Mouse (Mus musculus) CH12.LX (cell line): Measurements from ENCODE around the gene Pde4b. TPM values are rescaled to one million over a fixed set of nuclear protein-coding genes. Genes with fewer than 3 reads are reported as not detected.

Experiments used
- DNase-seq: peaks from one replicate; pipeline ENCODE4 v3.0.0-alpha.2; 2013; ENCODE audit errors: extremely low read depth
- H3K27ac ChIP-seq: 2 replicates; pipeline ENCODE4 v1.5.1; 2012; ENCODE audit warnings: low read depth, mild to moderate bottlenecking, control low read depth, moderate library complexity; ENCODE audit not compliant: insufficient read depth
- H3K27me3 ChIP-seq: replicated peaks from 2 replicates; pipeline ENCODE3; 2012; ENCODE audit warnings: inconsistent platforms
- H3K36me3 ChIP-seq, 2 experiments: replicated peaks in 1 of 2; 2 replicates each; pipeline versions ENCODE3 to v1.6.1; 2012; ENCODE audit warnings: inconsistent platforms in 1 of 2, low read length in 1 of 2, mild to moderate bottlenecking in 1 of 2, mixed read lengths in 1 of 2, moderate library complexity in 1 of 2; ENCODE audit not compliant: control insufficient read depth in 1 of 2, insufficient read depth in 1 of 2
- H3K4me1 ChIP-seq, 2 experiments: 2 replicates each; pipeline ENCODE4 v1.6.1; 2012; ENCODE audit warnings: inconsistent platforms in 1 of 2, moderate library complexity in 1 of 2; ENCODE audit not compliant: insufficient read depth in 2 of 2, control insufficient read depth in 1 of 2
- H3K4me2 ChIP-seq: 2 replicates; pipeline ENCODE4 v1.6.1; 2012; ENCODE audit warnings: low read depth, mild to moderate bottlenecking, control low read depth; ENCODE audit not compliant: poor library complexity, insufficient read depth, severe bottlenecking
- H3K4me3 ChIP-seq, 3 experiments: fragments of 150-350 bp in 1 of 3; sonication (generic) in 1 of 3; replicated peaks in 1 of 3; 2 replicates each; pipeline versions ENCODE3 to v1.5.1; 2011 to 2012; ENCODE audit warnings: low read depth in 2 of 3, low read length in 2 of 3, mild to moderate bottlenecking in 2 of 3, moderate library complexity in 2 of 3, control low read depth in 1 of 3, improper control_type of control experiment in 1 of 3, inconsistent platforms in 1 of 3, mixed read lengths in 1 of 3; ENCODE audit not compliant: poor library complexity in 1 of 3
- H3K79me2 ChIP-seq: replicated peaks from 2 replicates; pipeline ENCODE4 v1.6.1; 2012; ENCODE audit warnings: mild to moderate bottlenecking, moderate library complexity; ENCODE audit not compliant: control insufficient read depth, poor library complexity, insufficient read depth, severe bottlenecking; ENCODE audit errors: extremely low read depth
- H3K9ac ChIP-seq: 2 replicates; pipeline ENCODE4 v1.6.1; 2012; ENCODE audit warnings: low read depth, mild to moderate bottlenecking, control low read depth, moderate library complexity; ENCODE audit not compliant: insufficient read depth
- H3K9me3 ChIP-seq: replicated peaks from 2 replicates; pipeline ENCODE3; 2012; ENCODE audit warnings: low read length, inconsistent platforms, mixed read lengths
- BHLHE40 ChIP-seq: IDR thresholded peaks from 2 replicates; pipeline ENCODE4 v1.6.1; 2011; ENCODE audit warnings: mild to moderate bottlenecking, low read depth, low read length, improper control_type of control experiment
- CHD1 ChIP-seq: IDR thresholded peaks from 2 replicates; pipeline ENCODE4 v1.6.1; 2012; ENCODE audit warnings: low read depth, low read length, improper control_type of control experiment, inconsistent platforms
- CHD2 ChIP-seq: IDR thresholded peaks from 2 replicates; pipeline ENCODE4 v1.6.1; 2011; ENCODE audit warnings: low read length, improper control_type of control experiment
- ELF1 ChIP-seq: IDR thresholded peaks from 2 replicates; pipeline ENCODE4 v1.6.1; 2014; ENCODE audit warnings: low read depth, mild to moderate bottlenecking, inconsistent platforms, low read length, improper control_type of control experiment
- EP300 ChIP-seq: IDR thresholded peaks from 2 replicates; pipeline ENCODE4 v1.6.1; 2011; ENCODE audit warnings: low read length, improper control_type of control experiment
- ETS1 ChIP-seq: conservative IDR thresholded peaks from 2 replicates; pipeline ENCODE4 v1.6.1; 2012; ENCODE audit warnings: low read depth, mild to moderate bottlenecking, inconsistent platforms, low read length, improper control_type of control experiment, moderate library complexity
- GABPA ChIP-seq: IDR thresholded peaks from 2 replicates; pipeline ENCODE4 v1.6.1; 2012; ENCODE audit warnings: low read depth, low read length, improper control_type of control experiment, inconsistent platforms; ENCODE audit not compliant: insufficient replicate concordance
- HCFC1 ChIP-seq: IDR thresholded peaks from 2 replicates; pipeline ENCODE4 v1.6.1; 2012; ENCODE audit warnings: low read depth, mild to moderate bottlenecking, inconsistent platforms, low read length, improper control_type of control experiment
- IRF4 ChIP-seq: IDR thresholded peaks from 2 replicates; pipeline ENCODE4 v1.6.1; 2014; ENCODE audit warnings: low read depth, mild to moderate bottlenecking, inconsistent platforms, low read length, improper control_type of control experiment
- JUND ChIP-seq: conservative IDR thresholded peaks from 2 replicates; pipeline ENCODE4 v1.6.1; 2011; ENCODE audit warnings: low read depth, low read length, improper control_type of control experiment
- MAZ ChIP-seq: IDR thresholded peaks from 2 replicates; pipeline ENCODE4 v1.6.1; 2012; ENCODE audit warnings: low read depth, mild to moderate bottlenecking, inconsistent platforms, low read length, improper control_type of control experiment, moderate library complexity
- MEF2A ChIP-seq: IDR thresholded peaks from 2 replicates; pipeline ENCODE4 v1.6.1; 2014; ENCODE audit warnings: low read depth, mild to moderate bottlenecking, inconsistent platforms, low read length, improper control_type of control experiment, borderline replicate concordance
- MYC ChIP-seq: IDR thresholded peaks from 2 replicates; pipeline ENCODE4 v1.6.1; 2011; ENCODE audit warnings: low read depth, mild to moderate bottlenecking, improper control_type of control experiment, low read length
- NRF1 ChIP-seq: IDR thresholded peaks from 2 replicates; pipeline ENCODE4 v1.6.1; 2014; ENCODE audit warnings: low read depth, mild to moderate bottlenecking, inconsistent platforms, low read length, improper control_type of control experiment, moderate library complexity
- PAX5 ChIP-seq: IDR thresholded peaks from 2 replicates; pipeline ENCODE4 v1.6.1; 2012; ENCODE audit warnings: low read length, inconsistent platforms, mixed read lengths
- POLR2AphosphoS2 ChIP-seq: IDR thresholded peaks from 2 replicates; pipeline ENCODE4 v1.6.1; 2011; ENCODE audit warnings: low read depth, low read length, improper control_type of control experiment
- RCOR1 ChIP-seq: conservative IDR thresholded peaks from 2 replicates; pipeline ENCODE4 v1.6.1; 2012; ENCODE audit warnings: low read depth, mild to moderate bottlenecking, inconsistent platforms, low read length, improper control_type of control experiment
- SIN3A ChIP-seq: IDR thresholded peaks from 2 replicates; pipeline ENCODE4 v1.6.1; 2012; ENCODE audit warnings: low read length, improper control_type of control experiment, inconsistent platforms
- UBTF ChIP-seq: IDR thresholded peaks from 2 replicates; pipeline ENCODE4 v1.6.1; 2012; ENCODE audit warnings: low read depth, mild to moderate bottlenecking, inconsistent platforms, low read length, improper control_type of control experiment, moderate library complexity
- ZC3H11A ChIP-seq: IDR thresholded peaks from 2 replicates; pipeline ENCODE4 v1.6.1; 2012; ENCODE audit warnings: low read depth, mild to moderate bottlenecking, inconsistent platforms, low read length, improper control_type of control experiment
- ZKSCAN1 ChIP-seq: IDR thresholded peaks from 2 replicates; pipeline ENCODE4 v1.6.1; 2012; ENCODE audit warnings: low read depth, inconsistent platforms, low read length, improper control_type of control experiment, borderline replicate concordance
- ZNF384 ChIP-seq: IDR thresholded peaks from 2 replicates; pipeline ENCODE4 v1.6.1; 2012; ENCODE audit warnings: low read depth, low read length, improper control_type of control experiment, inconsistent platforms
- dilution Hi-C: fragments of 300-500 bp; cut with MboI; formaldehyde crosslinking; loops from 2 replicates; pipeline ENCODE4 v1.14.3; 2020; ENCODE audit warnings: low sequenced_read_pairs; ENCODE audit not compliant: extremely low pct_unique_long_range_greater_than_20kb, extremely low pct_ligation_motif_present
- in situ Hi-C: fragments of 300-500 bp; cut with MboI; formaldehyde crosslinking; loops from 3 replicates; pipeline ENCODE4 v1.14.3; 2019; ENCODE audit warnings: low sequenced_read_pairs, low pct_ligation_motif_present, low pct_unique_long_range_greater_than_20kb, mixed read lengths
- polyA plus RNA-seq: library from polyadenylated mRNA; unstranded; fragments of >175 nt; gene quantifications from 2 replicates; pipeline ENCODE4 v1.2.1, GENCODE M21; 2012; ENCODE audit warnings: low read depth; ENCODE audit not compliant: insufficient read length
- total RNA-seq, 2 experiments: library from RNA; depleted of rRNA; stranded (reverse); fragments of 300-350 nt in 1 of 2; fragments of >200 nt in 1 of 2; gene quantifications; 2 replicates each; pipeline ENCODE4 v1.2.3; 2012 to 2014

The Pde4b gene
- total and polyA plus RNA-seq, 3 experiments, result 9.6 to 24.2 (median 21.8) TPM

- no peaks in the 10 kb centered on the region for H3K79me2 ChIP-seq
- no peak overlapping the region for H3K4me3 ChIP-seq
- no peaks in the 10 kb centered on the region for H3K36me3 ChIP-seq
- H3K9ac ChIP-seq, result no peak overlapping the region
- in situ Hi-C loops, result no loop called here
- no peaks in the 10 kb centered on the region for H3K27me3 ChIP-seq
- TF ChIP-seq EP300, result no peak
- TF ChIP-seq POLR2AphosphoS2, result no peak
- TF ChIP-seq IRF4, result no peak
- no peak for TF ChIP-seq CHD2
- TF ChIP-seq RCOR1, result no peak
- TF ChIP-seq SIN3A, result no peak
- no peak for TF ChIP-seq ETS1
- no peak for TF ChIP-seq UBTF
- no peak for TF ChIP-seq PAX5
- TF ChIP-seq MAZ, result no peak
- no peak for TF ChIP-seq HCFC1
- no peak for TF ChIP-seq ZNF384
- no peak for TF ChIP-seq ZKSCAN1
- no peak for TF ChIP-seq NRF1
- TF ChIP-seq MEF2A, result no peak
- TF ChIP-seq ZC3H11A, result no peak
- no peak for TF ChIP-seq CHD1
- TF ChIP-seq BHLHE40, result no peak
- TF ChIP-seq, all 38 proteins: peak for 0
- no peak overlapping the region for H3K4me2 ChIP-seq
- H3K4me1 ChIP-seq, result peaks cover 0 to 13% of the 10 kb centered on the region in 2 experiments; a peak in 2 of 4 replicates
- dilution Hi-C loops, result no loop called here
- no peak for DNase-seq
- H3K9me3 ChIP-seq, result no peaks in the 10 kb centered on the region
- no peak overlapping the region for H3K27ac ChIP-seq
Observed at GRCm38 (mm10) chr4:102141241-102141640, 53.9 kb downstream of the Pde4b start.

- Histone ChIP-seq H3K36me3 (no peaks in the 10 kb centered on the region), H3K27me3 (no peaks in the 10 kb centered on the region), H3K4me3 (no peak overlapping the region), H3K9ac (no peak overlapping the region), H3K4me1 (no peaks in the 10 kb centered on the region), H3K4me2 (no peak overlapping the region), H3K79me2 (no peaks in the 10 kb centered on the region), H3K27ac (no peak overlapping the region), H3K9me3 (no peaks in the 10 kb centered on the region)
- dilution Hi-C loops (no loop called here), in situ Hi-C loops (no loop called here)
- no peak for DNase-seq
- TF ChIP-seq PAX5, result no peak
- no peak for TF ChIP-seq ELF1
- TF ChIP-seq JUND, result no peak
- TF ChIP-seq ETS1, result no peak
- TF ChIP-seq CHD1, result no peak
- TF ChIP-seq MYC, result no peak
- TF ChIP-seq GABPA, result no peak
- TF ChIP-seq MAZ, result no peak
- no peak for TF ChIP-seq NRF1
- no peak for TF ChIP-seq CHD2
- no peak for TF ChIP-seq ZC3H11A
Observed at GRCm38 (mm10) chr4:102148766-102149165, 61.4 kb downstream of the Pde4b start.
